Mouse (Mus musculus) embryo, embryonic 11 days (tissue): ENCODE data around the gene Gm42791.

Source experiments
- DNase-seq: peaks from one replicate; pipeline ENCODE4 v3.0.0-alpha.2; 2015

The Gm42791 gene

DNA sequence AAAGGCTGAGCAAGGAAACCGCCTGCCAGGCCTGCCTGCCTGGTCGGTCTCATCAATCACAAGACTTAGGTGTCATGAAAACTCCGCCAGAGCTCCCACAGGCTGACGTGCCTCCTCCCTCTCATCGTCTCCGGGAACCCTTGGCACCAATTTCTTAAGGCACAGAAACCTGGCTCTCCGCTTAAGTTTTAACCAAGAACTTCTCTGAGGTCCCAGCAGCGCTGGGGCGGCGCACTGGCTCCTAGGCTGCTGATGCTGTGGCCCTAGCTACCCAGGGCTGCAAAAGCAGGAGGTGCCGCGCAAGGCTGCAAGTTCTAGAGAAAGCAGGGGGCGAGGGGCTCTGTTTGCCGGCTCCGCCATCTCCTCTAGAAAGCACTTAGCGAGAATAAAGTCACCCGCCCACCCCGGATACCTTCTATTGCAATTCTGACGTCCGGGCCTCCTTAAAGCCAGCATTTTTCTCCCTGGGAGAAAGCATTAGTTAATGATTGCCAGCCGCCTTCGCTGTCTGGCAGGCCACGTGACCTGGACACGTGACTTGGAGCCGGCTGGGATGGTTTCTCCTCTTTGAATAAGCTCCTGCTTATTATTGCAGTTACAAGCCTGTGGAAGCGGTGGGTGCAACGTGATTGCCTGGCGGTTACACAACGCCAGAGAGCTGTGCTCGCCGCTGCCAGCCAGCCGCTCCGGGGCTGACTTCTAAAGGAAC lies at the start of gene Gm42791:
Gene Gm42791, minus strand, starts transcription at position 442 of the 709 bp plus-strand sequence.
- DNase-seq: peak; percentile 94

DNA sequence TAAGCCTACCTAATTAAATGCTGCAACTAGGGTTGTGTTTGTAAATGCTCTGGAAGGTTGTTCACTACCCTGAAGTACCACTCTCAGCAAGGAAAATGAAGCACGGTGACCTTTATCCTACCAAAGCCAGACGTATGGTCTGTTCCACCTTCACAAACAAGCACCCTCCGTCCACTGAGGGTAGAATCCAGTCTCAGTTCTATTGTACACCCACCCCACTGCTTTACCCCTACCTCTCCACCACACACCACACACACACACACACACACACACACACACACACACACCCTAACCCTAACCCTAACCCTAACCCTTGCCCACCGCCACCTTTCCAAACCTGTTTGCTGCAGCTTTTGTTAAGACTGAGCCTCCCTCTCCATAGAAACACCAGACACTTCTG lies 49.1 kb upstream of the Gm42791 start:
- DNase-seq: no peak

DNA sequence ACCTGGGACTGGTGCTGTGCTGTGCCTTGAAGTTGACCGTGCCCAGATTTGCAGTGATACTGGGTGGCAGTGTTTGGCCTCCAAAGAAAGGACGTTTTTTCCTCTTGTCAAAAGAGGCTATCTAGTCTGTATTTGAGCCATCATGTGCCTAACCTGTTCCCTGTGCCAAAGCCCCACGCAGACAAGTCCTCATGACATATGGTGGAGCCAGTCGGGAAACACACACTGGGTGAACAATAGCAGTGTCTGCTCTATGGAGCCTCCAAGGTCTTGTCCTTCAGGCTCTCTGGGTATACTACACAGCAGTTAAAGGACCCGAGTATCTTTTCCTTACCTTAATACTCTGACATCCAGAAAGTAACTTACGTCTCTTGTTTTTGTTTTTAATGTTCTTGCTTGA lies 48.3 kb upstream of the Gm42791 start:
- DNase-seq: no peak

DNA sequence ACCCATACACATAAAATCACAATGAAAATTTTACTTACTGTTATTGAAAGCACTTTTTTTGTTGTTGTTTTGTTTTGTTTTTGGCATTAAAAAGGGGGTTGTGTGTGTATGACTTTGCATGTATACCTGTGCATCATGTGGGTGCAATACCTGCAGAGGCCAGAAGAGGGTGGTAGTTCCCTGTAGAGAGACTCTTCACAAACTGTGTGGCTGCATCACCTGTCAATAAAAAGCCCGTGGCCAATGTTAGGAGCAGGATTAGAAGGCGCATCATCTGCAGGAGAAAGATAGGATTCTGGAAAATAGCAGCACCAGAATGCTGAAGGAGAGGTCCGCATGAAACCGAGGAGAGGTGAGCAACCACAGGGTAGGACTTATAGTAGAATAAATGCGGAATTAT lies 44.9 kb upstream of the Gm42791 start:
- no peak for DNase-seq

DNA sequence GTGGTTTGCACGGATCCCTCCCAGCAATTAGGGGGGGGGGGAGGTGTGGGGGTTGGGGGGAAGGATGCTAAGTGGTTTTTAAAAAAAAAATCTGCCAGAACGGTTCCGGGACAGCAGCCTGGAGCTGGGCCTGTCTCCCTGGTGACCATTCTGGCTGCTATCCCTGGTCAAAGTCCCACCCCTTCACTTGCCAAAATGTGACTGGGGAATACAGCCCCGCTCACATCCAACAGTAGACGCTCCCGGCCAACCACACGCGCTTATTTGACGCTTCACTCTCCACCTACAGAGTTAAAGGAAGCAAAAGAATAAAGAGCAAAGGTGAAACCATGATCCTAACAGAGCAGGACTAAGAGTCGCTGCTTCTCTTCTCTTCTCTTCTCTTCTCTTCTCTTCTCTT lies 42.8 kb upstream of the Gm42791 start:
- DNase-seq: no peak

DNA sequence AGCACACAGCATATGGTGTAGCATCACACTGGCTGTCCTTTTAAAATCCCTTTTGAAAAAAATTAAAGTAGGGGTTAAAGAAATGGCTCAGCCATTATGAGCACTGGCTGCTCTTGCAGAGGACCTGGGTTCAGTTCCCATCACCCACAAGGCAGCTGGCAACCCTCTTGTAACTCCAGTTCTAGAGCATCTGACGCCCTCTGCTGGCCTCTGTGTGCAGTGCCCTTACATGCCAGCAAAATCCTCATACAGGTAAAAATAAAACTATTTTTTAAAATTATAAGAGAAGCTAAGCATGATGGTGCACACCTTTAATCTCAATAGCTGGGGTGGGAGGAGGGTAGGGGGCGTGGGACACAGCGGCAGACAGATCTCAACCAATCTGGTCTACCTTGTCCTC lies 42.0 kb upstream of the Gm42791 start:
- no peak for DNase-seq

DNA sequence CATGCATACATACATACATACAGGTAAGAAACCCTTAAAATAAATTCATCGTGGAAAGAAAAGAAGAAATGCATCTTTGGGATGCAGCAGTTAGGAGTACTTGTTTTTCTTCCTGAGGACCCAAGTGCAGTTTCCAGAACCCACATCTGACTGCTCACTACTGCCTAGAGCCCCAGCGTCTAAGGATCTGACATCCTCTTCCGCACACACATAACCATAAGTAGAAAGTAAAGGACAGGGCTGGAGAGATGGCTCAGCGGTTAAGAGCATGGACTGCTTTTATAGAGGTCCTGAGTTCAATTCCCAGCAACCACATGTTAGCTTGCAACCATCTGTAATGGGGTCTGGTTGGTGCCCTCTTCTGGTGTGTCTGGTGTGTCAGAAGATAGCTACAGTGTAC lies 37.5 kb upstream of the Gm42791 start:
- no peak for DNase-seq

DNA sequence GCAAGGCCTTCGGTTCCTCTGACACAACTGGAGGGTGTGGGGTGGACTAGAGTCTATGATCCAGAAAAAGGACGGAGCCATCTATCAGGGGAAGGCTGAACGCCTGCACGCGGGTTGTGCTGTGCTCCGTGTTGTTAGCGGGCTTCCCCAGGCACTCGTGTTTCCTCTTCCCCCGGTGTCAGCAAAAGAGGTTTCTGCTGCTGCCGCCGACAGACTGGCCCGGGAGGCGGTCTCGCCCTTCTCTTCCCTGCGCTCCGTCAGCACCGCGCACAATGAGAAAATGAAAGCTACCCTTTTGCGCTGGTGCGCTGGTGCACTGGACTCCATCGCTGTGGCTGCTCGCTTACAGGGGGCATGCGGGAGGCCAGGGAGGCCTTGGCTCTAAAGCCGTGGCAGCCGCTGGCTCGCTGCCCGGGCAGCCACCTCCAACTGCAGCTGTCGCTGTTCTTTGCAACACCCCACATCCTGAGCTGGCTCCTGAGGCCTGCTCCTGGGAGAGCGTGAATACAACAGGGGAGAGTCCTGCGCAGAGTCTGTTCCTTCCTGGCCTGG lies 36.3 kb upstream of the Gm42791 start:
- DNase-seq: peak; percentile 75

DNA sequence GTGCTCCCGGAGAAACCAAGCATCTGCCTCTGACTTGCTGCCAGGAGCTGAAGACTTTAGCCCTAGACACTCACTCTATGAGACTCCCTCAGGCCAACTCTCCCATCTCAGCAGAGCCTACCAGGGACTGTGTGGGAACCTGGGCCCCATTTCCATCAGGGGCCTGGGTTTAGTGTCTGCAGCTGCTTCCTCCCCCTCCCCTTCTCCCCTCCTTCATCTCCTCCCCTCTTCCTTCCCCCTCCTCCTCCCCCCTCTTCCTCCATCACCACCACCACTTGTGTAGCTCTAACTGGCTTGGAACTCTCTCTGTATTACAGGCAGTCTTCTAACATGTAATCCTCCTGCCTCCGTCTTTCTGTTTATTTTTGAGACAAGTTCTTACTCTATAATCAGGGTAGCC lies 35.2 kb upstream of the Gm42791 start:
- DNase-seq: no peak

DNA sequence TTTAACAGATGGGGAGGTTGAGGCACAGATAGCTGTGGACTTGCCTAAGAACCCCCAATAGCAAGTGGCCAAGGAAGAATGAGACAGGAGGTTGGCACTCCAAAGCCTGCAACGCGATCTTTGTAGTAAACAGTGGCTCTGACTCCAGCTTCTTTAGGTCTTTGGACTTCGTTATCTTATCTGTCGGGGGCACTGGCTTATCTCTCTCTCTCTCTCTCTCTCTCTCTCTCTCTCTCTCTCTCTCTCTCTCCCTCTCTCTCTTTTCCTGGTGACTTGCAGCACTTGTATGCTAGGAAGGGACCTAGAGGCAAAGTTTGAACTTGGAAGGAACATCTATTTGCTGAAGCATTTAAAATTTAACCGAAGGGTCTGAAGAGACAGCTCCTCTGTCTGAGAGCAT lies 33.4 kb upstream of the Gm42791 start:
- no peak for DNase-seq

DNA sequence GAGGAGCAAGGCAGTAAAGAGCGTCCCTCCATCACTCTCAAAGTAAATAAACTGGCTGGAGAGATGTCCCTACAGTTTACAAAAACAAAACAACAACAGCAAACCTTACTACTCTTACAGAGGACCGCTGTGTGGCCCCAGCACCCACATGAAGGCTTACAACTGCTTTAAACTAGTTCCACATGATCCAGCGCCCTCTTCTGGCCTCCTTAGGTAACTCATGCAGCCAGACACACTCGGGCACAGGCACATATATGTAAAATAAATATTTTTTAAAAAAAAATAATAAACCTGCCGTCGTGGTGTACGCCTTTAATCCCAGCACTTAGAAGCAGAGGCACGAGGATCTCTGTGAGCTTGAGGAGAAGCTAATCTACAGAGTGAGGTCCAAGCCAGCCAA lies 32.4 kb upstream of the Gm42791 start:
- DNase-seq: no peak

DNA sequence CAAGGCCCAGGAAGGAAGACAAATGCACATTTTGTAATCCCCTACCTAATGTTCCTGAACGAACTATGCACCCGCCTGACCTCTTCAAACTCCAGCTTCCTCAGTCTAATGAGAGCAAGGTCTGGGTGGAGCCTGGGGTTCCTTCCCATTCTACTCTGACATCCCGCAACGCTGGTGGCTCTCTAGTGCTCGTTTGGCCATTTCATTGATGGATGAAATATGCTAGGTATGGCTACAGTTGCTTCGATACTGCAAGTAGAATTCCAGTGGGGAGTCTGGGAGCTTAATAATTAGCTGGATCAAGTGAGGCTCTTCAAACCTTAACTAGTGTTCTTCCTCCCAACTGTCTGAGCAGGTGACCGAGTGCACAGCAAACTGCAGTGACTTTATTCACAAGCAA lies 26.2 kb upstream of the Gm42791 start:
- DNase-seq: no peak

DNA sequence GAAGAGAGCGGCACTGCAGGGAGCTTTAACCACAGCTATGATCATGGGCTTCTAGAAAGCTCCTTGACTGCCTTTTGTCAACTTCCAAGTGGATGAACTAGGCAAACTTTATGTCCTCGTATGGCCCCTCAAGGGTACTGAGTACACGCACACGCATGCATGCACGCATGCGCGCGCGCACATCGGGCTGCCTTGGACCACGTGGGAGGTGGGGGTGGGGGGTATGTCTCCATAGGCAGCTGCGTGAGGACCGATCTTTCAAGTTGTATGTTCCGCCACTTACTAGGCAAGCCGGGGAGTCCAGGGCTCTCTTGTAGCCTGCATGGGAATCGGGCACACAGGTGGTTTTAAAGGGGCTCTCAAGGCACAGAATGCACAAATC lies 25.7 kb upstream of the Gm42791 start:
- no peak for DNase-seq

DNA sequence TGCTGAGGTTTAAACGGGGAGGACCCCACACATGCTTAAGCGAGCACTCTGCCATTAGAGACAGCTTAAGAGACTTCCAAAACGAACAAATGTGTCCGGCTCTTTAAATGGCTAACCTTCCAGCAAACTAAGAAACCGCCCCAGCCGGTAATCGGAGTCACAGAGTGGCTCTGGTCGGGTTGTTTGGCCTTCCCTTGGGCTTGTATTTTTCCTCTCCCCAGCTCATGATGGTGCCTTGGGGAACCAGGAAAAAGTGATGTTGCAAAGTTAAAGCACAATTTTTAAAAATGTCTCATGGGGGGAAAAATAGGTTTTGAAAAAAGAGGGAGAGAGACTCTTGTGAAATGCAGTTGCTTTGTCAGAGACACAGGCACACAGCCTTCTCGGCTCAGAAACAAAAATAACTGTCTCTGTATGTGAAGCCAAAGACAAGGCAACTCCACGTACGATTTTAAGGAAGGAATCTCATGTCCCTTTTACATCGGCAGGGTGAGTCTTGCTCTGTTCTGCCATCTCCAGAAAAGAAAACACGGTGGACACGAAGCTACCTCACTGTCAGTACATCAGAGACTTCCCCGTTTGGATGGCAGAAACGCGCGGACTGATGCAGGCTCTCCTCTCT lies 25.2 kb upstream of the Gm42791 start:
- no peak for DNase-seq

DNA sequence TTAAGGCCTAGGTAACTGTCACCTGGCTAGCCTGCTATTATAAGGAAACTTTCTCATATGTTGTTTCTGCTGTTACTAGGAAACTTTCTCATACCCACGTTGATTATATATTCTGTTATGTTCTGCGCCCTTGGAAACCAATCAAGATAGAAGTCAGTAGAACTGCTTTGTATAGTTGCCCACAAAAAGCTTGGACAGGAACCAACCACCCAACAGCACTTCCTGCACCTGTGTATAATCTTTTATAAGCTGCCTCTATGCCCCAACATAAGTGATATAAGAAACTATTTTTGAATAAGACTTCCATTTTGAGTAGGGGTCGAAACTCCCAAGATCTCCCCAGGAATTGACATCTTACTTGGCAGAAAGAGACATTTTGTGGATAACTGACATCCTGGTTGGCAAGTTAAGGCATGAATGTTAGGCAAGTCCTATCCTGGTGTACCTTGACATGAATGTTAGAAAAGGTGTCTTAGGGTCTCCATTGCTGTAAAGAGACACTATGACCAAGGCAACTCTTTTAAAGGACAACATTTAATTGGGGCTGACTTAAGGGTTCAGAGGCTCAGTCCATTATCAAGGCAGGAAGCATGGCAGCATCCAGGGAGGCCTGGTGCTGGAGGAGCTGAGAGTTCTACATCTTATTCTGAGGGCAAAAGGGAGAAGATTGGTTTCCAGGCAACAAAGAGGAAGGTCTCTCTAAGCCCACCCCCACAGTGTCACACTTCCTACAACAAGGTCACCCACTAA lies 22.9 kb upstream of the Gm42791 start:
- no peak for DNase-seq

DNA sequence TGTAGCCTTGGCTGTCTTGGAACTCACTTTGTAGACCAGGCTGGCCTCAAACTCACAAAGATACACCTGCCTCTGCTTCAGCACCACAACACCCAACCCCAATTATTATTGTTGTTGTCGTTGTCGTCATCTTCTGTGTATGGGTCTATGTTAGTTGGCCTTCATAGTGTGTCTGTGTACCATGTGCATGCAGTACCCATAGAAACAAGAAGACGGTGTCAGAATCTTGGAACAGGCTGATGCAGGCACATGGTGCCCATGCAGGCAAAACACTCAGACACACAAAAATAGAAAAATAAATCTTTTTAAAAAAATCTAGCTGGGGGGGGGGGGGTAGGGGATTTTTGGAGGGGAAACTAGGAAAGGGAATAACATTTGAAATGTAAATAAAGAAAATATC lies 22.2 kb upstream of the Gm42791 start:
- DNase-seq: no peak

DNA sequence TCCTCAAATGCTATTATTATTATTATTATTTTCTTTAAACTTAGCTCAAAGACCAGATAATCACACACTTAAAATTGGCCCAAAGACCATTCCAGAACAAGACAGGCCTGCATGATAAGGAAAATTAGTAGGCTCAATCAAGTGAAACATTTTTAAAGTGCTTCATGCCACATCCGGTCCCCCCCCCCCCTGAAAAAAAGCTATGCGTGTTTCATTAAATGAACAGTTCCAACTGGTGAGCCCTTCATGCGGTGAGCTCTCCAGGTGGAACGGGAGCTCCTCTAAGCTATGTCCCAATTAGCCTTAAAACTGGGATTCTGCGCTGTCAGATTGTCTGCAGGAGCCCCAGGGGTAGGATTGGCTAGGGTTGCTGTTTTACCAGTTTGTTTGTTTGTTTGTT lies 21.3 kb upstream of the Gm42791 start:
- no peak for DNase-seq

DNA sequence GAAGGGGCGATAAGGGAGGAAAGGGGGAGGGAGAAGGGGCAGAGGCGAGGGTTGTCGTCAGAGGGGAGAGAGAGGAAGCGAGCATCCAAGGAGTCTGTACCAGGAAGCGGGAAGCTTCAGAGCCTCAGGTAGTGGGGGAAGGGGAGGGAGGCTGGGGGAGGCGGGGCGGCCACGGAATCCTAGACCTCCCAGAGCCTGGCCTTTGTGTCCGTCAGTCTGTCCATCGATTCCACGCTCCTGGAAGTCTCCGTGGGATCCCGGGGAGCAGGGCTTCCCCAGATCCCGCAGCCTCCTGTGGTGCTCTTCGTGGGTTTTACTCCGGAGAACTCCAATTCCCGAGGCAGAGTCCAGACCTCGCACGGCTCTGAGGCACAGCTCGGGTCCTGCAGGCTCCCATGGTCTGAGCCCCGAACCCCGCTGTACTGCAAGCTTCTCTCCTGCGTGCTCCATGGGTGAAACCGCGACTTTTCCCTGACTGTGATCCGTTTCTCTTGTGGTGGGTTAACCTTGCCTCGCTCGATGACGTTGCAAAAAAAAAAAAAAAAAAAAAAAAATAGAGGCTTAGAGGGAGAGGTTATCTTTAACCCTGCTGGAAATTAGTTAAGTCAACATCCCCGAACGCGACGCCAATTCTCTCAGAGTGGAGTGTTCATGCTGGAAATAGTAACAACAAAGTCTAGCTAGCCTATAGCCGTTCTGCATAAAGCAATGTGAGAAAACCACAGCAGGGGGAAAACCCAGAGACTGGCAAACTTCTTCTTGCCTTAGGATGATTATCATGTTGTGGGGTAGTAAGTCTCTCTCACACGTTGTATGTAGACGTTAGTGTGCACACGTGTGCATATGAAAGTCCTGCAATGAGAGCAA lies 20.6 kb upstream of the Gm42791 start:
- peak; percentile 62 for DNase-seq

DNA sequence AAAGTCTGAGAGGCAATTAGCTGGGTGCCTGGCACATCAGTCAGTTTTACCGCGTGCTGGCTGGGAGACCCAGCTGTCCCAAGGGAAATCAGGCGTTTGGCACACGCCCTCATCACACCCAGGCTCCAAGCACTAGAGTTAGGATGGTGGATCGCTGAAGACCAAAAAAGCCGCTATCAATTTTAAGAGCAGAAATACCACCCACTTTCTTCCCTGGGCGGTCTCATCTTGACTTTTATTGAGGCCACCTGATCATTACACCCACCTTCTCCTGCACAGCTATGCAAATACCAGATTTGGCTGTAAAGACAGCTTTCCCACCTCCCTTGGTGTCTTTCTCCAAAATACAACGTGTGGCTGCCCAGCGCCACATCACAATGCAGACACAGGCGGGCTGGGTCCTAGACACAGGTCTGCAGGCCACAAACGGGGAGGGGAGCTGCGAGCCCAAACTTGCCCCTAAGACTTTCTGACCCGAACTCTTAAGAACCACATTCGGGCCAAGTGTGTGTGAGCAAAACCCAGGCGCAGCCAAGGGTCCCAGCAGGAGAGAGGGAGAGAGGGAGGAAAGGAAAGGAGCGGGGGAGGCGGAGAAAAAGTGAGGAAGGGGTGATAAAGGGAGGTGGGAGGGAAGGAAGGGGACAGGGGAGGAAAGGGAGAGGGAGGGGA lies 19.8 kb upstream of the Gm42791 start:
- DNase-seq: peak; percentile 49

DNA sequence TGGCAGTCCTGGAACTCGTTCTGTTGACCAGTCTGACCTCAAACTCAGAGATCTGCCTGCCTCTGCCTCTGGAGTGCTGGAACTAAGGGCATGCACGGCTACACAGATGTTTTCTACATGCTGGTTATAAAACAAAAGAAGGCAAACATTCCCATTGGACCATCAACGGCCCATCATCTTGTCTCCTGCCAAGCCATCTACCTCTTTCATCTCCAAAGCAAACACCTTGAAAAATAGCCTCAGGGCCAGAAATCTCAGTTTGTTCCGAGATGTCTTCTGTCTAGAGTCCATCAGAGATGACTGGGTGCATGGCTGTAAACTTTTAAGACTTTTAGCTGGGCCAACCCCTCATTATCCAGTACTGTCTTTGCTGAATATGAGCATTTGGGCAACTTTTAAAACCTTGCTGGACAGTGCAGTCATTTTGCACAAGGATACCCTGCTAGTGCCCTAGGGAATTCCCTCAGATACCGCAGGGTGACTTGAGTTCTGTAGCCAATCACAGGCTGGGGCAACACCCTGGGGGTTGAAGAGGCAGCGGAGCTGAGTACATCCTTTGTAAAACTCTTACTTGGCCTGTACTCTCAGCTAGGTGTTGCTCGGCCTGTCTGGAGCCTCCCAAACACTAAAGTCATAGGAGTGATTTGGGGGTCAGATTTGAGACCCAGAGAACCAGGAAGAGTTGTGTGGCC lies 19.0 kb upstream of the Gm42791 start:
- no peak for DNase-seq

DNA sequence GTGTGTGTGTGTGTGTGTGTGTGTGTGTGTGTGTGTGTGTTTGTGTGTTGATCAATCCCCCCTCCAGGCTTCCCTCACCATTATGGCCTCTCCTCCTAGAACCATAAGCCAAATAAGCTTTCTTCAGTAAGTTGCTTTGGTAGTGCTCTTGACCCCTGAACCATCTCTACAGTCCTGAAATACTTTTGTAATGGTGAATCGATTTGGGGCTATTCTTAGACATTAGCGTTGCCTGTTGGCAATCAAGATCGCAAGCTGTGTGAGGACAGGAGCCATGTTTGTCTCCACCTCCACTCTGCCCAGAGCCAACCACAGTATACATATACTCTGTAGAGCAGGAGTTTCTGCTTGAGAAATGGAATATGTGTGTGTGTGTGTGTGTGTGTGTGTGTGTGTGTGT lies 14.2 kb upstream of the Gm42791 start:
- no peak for DNase-seq

DNA sequence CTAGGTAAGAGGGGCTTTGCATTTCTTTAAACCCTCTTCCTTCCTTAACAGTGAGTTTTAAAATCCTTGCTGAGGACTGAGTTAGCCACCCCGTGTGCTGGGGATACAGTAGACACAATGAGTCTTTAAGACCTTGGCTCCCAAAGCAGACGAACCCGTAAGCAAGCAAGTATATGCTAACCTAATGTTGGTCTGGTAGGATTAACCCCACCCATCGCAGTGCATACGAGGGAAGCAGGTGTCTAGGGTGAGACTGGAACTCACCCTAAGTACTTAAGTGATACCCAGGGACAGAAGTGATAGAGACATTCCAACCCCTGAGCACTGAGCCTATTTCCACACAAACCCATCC lies 12.3 kb upstream of the Gm42791 start:
- no peak for DNase-seq
